Mouse (Mus musculus) liver, postnatal 0 days (tissue): ENCODE measurements around the gene Scube2.

Experiments
- CTCF ChIP-seq: sonication (generic); IDR thresholded peaks from 2 replicates; pipeline ENCODE4 v1.5.1; 2016; ENCODE audit warnings: antibody characterized with exemption, low read depth
- EP300 ChIP-seq: IDR thresholded peaks from 2 replicates; pipeline ENCODE4 v1.6.1; 2016; ENCODE audit warnings: antibody characterized with exemption, low read depth, mild to moderate bottlenecking

- TF ChIP-seq CTCF (no peak), EP300 (no peak)
Measured at GRCm38 (mm10) chr7:109875033-109875432, 9.6 kb upstream of the Scube2 start.
